Mouse (Mus musculus) forebrain, embryonic 14.5 days (tissue): Measurements from ENCODE around the gene Sytl3. TPM values are rescaled to one million over a fixed set of nuclear protein-coding genes. Genes with fewer than 3 reads are reported as not detected.
A peak's percentile ranks its signal among the peaks of the same experiment; 100 is the strongest.
"Not testable (repeated sequence)": the region's sequence is repeated elsewhere in the genome, so short reads cannot be mapped to it uniquely, and the experiment has no call there.

Experiments used
- ATAC-seq: fragments of 200-750 bp; cut with Nextera tagmentation; 2 replicates; pipeline ENCODE4 v1.8.0; 2017; ENCODE audit warnings: mild to moderate bottlenecking, moderate library complexity
- DNase-seq: peaks from one replicate; pipeline ENCODE4 v3.0.0-alpha.2; 2015; ENCODE audit warnings: low spot score
- H3K27ac ChIP-seq: fragments of 300-500 bp; sonication (generic); 2 replicates; pipeline ENCODE4 v1.5.1; 2014; ENCODE audit warnings: low read depth, mild to moderate bottlenecking, control low read depth, low read length, moderate library complexity
- H3K27me3 ChIP-seq: fragments of 300-500 bp; sonication (generic); replicated peaks from 2 replicates; pipeline ENCODE4 v1.6.1; 2014; ENCODE audit warnings: low read length, control low read depth, mixed read lengths; ENCODE audit not compliant: control insufficient read depth, insufficient read depth
- H3K36me3 ChIP-seq: fragments of 300-500 bp; sonication (generic); 2 replicates; pipeline ENCODE4 v1.6.1; 2014; ENCODE audit warnings: low read length, control low read depth; ENCODE audit not compliant: control insufficient read depth, insufficient read depth
- H3K4me1 ChIP-seq: fragments of 300-500 bp; sonication (generic); 2 replicates; pipeline ENCODE4 v1.6.1; 2014; ENCODE audit warnings: antibody characterized with exemption, low read length, control low read depth; ENCODE audit not compliant: control insufficient read depth, insufficient read depth
- H3K4me2 ChIP-seq: fragments of 300-500 bp; sonication (generic); 2 replicates; pipeline ENCODE4 v1.6.1; 2014; ENCODE audit warnings: mild to moderate bottlenecking, control low read depth, low read length
- H3K4me3 ChIP-seq: fragments of 300-500 bp; sonication (generic); 2 replicates; pipeline ENCODE4 v1.5.1; 2014; ENCODE audit warnings: low read depth, low read length, control low read depth
- H3K9ac ChIP-seq: fragments of 300-500 bp; sonication (generic); 2 replicates; pipeline ENCODE4 v1.6.1; 2014; ENCODE audit warnings: mild to moderate bottlenecking, low read length, control low read depth, moderate library complexity
- H3K9me3 ChIP-seq: fragments of 300-500 bp; sonication (generic); replicated peaks from 2 replicates; pipeline ENCODE4 v1.6.1; 2016; ENCODE audit warnings: low read length, control low read depth, mixed read lengths; ENCODE audit not compliant: control insufficient read depth
- WGBS: fragments of 180-500 bp; shearing (Covaris S2); extraction: QIAGEN DNeasy Blood & Tissue Kit; methylation state at CpG from one replicate; pipeline ENCODE4 v1.1.7; 2014; 5-methylcytosine and 5-hydroxymethylcytosine counted together
- polyA plus RNA-seq: library from polyadenylated mRNA; unstranded; fragments of >200 nt; fragmentation: Nextera tagmentation; extraction: Ambion mirVana; gene quantifications from 2 replicates; pipeline ENCODE4 v1.2.1, GENCODE M21; 2014

The Sytl3 gene
- polyA plus RNA-seq, 1 experiment from 2014 or later, result 0.51 TPM

DNA sequence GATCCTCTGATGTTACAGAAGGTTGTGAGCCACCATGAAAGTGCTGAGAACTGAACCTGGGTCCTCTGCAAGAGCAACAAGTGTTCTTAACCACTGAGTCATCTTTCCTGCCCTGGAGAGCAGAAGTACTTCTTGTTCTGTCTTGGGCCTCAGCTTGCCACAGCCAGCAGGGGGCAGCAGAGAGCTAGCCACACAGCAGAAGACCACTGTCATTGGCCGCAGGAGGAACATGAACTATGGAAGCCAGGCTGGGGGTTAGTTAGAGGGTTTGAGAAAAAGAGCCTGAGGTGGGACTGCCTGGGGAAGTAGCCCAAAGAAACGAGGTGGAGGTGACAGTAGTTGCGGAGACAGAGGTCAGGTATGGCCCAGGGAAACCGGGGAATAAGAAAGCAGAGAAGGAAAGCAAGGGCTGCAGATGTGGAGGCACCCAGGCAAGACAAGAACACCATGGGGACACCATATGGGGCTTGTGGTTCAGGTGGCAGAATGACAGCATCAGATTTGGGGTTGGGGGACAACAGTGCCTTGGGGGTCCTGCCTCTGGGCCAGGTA lies 38.4 kb downstream of the Sytl3 start:
- DNase-seq, result peak; percentile 50
- 69% methylated on average over 2 of the region's 4 CpGs for WGBS
- H3K4me2 ChIP-seq, H3K4me3 ChIP-seq, H3K9me3 ChIP-seq, H3K27me3 ChIP-seq, H3K36me3 ChIP-seq, H3K4me1 ChIP-seq, H3K27ac ChIP-seq, H3K9ac ChIP-seq: not testable (repeated sequence)
- 0 out of 2 replicates have a peak, but pooled peaks have one; percentile 78 for ATAC-seq

DNA sequence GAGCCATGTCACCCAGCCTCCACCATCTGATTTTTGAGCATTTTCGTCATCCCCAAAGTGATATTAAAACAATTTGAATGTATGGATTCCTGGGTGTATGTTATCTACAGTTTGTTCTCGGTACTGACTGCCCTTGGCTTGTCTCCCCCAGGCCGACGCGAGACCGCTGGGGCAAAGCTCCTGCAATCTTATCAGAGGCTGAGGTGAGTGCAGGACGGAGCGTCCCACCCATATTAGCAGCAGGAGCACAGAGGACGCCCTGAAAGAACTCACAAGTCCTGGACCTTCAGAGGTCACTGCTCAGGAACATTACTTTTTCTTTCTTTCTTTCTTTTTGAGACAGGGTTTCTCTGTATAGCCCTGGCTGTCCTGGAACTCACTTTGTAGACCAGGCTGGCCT lies 40.6 kb downstream of the Sytl3 start:
- not testable (repeated sequence) for H3K36me3 ChIP-seq, ATAC-seq, H3K4me2 ChIP-seq, H3K27me3 ChIP-seq, H3K9me3 ChIP-seq, H3K9ac ChIP-seq, H3K4me1 ChIP-seq, H3K27ac ChIP-seq, DNase-seq, H3K4me3 ChIP-seq
- 95% methylated on average over 8 of the region's 9 CpGs for WGBS

DNA sequence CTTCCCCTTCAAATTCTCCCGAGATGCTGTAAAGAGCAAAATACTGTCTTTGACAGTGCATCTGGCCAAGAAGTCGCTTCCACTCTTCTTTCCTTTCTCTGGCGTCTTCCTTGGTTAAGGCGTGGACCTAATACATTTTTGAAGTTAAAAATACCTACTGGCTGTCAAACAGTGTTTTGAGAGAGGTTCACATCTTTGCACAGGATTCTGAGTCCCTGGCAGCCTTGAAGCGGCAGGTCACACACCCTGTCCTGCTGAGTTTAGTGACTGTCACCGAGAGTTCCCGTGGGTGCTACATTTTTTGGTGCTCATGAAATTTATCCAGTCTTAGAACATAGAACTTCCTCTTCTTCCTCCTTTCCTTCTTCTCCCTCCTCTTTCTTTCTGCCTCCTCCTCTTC lies 41.2 kb downstream of the Sytl3 start:
- not testable (repeated sequence) for H3K4me3 ChIP-seq, H3K4me1 ChIP-seq, H3K9me3 ChIP-seq, ATAC-seq, H3K9ac ChIP-seq, H3K4me2 ChIP-seq, H3K36me3 ChIP-seq, H3K27ac ChIP-seq, DNase-seq, H3K27me3 ChIP-seq
- WGBS, result 76% methylated on average over 3 of the region's 7 CpGs

DNA sequence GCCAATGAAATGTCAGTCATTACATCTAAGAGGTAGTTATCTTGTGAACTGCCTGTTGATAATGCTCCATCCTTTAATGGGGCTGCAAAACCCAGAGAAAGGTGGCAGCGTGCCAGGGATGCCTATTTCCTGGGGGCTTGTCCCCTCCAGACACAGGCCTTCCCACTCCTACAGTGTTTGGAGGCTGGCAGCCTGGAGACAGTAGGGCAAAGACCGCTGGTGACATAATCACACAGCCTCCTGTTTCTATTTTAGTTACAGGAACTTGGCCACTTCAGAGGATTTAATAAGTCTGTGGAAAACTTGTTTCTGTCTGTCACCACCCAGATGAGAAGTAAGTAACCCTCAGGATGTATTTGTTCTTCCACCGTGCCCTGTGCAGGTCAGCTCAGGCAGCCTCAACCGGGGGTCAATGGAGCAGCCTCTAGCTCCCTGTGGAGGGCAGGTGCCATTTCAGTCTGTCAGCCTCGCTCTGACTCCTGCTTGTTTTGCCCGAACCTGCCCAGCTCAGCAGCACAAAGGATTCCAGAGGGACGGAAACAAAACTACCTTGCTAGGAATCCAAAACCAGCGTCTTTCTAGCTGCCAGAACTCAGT lies 43.8 kb downstream of the Sytl3 start:
- WGBS, result 39% methylated on average over 2 of the region's 8 CpGs
- ATAC-seq, result peak; percentile 47
- not testable (repeated sequence) for H3K9ac ChIP-seq, H3K4me2 ChIP-seq, H3K4me3 ChIP-seq, H3K27me3 ChIP-seq, H3K9me3 ChIP-seq, H3K4me1 ChIP-seq, H3K27ac ChIP-seq, DNase-seq, H3K36me3 ChIP-seq

DNA sequence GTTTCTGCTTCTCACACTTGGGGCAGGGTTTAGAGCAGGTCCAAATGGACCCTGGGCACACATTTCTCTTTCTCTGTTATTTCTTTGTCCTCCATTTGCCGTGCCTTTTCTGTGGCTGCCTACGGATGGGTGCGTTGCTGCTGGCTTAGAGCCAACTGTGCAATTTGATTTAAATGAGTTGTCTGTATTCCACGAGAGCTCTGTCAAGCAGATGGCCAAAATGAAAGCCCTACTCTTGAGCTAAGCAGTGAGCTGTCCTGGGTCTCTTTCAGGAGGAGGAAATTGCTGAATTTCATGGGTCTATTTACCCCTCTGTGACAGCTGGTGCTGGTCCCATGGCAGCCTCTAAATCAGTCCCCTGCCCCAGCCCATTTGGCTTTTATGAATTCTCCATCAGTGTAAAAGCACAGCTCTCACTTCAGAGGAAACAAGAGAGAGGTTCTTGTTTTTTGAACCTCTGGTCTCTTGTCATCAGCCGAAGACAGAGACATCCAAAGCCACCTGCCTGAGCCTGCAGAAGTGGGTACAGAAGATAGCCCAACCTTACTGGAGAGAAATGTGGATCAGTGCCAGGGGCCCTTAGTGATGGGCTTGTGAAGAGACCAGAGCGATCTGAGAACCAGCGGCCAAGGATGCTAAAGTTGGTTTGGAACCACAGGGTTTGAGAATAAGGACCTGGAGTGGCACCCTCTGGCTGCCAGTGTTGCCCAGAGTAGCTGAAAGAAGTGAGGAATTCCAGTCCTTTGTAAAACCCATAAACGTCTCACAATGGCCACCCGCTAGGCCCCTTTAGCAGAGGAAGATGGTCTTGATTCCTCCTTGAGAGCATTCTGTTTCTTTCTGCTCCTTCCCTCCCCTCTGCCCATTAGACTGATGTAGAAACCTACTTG lies 44.7 kb downstream of the Sytl3 start:
- H3K27me3 ChIP-seq, H3K4me1 ChIP-seq, H3K9ac ChIP-seq, H3K4me2 ChIP-seq, H3K4me3 ChIP-seq, H3K9me3 ChIP-seq, H3K36me3 ChIP-seq: not testable (repeated sequence)
- H3K27ac ChIP-seq, result peak overlapping the region; percentile 58
- DNase-seq, result peak; percentile 79
- 2% methylated on average over 4 of the region's 9 CpGs for WGBS
- peak; percentile 95 for ATAC-seq

DNA sequence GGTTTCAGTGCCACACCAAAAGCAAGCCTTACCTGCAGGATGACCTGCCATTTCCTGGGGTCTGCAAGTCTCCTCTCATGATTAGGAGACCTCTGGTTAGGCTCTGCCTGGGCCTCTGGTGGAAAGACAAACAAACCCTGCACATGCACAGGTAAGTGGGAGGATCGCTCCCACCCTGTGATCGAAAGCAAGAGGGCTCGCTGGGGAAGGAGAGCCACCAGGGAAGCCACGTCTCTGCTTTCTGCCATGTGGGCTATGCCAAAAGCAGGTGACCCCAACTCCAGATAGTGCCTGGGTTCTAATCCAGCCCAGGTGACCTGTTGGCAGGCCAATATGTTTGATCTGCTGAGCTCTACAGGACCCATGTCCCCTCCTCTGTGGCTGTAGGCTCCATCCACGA lies 47.6 kb downstream of the Sytl3 start:
- not testable (repeated sequence) for DNase-seq, H3K4me2 ChIP-seq, ATAC-seq, H3K9me3 ChIP-seq, H3K36me3 ChIP-seq, H3K9ac ChIP-seq, H3K27ac ChIP-seq, H3K4me3 ChIP-seq, H3K27me3 ChIP-seq, H3K4me1 ChIP-seq
- WGBS, result 91% methylated on average over 5 of the region's 5 CpGs

DNA sequence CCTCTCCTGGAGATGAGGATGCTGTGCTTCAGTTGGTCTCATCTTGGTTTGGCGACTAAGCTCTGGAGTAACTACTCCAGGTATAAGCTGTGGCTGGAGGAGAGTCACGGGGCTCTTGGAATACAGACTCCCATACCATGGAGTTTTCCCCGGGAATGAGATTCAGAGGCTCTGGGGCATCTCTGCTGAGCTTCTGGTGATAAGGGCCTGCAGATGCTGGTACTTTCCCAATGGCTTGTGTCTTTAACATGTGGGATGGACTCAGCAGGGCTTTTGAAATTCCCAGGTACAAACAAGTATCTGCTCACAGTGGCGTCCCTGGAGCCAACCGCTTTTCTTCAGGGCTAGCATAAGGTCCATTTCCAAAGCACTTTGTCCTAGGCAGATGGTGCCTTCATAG lies 48.5 kb downstream of the Sytl3 start:
- H3K4me3 ChIP-seq, DNase-seq, H3K9ac ChIP-seq, H3K4me1 ChIP-seq, H3K9me3 ChIP-seq, H3K4me2 ChIP-seq, ATAC-seq, H3K27ac ChIP-seq, H3K36me3 ChIP-seq, H3K27me3 ChIP-seq: not testable (repeated sequence)
- WGBS, result 92% methylated on average over 5 of the region's 5 CpGs

DNA sequence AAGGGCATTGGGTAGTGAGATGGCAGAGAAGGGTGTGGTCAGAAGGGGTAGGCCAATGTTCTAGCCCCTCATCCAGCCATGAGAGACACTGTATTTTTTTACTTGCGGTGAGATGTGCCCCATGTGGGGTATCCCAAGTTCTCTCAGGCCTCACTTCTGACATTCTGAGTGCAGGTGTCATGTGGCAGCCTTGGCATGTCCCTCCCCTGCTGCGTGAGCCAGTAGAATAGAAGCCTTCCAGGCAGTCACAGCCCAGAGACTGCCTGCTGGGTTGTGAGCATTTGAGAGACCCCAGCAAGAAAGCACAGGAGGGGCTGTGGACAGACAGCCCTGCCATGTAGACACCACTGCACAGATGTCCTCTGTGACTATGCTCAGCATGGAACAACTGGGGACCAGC lies 49.3 kb downstream of the Sytl3 start:
- H3K9ac ChIP-seq, DNase-seq, H3K4me3 ChIP-seq, H3K4me2 ChIP-seq, ATAC-seq, H3K27me3 ChIP-seq, H3K4me1 ChIP-seq, H3K36me3 ChIP-seq, H3K27ac ChIP-seq, H3K9me3 ChIP-seq: not testable (repeated sequence)
- 82% methylated on average over 2 of the region's 2 CpGs for WGBS

DNA sequence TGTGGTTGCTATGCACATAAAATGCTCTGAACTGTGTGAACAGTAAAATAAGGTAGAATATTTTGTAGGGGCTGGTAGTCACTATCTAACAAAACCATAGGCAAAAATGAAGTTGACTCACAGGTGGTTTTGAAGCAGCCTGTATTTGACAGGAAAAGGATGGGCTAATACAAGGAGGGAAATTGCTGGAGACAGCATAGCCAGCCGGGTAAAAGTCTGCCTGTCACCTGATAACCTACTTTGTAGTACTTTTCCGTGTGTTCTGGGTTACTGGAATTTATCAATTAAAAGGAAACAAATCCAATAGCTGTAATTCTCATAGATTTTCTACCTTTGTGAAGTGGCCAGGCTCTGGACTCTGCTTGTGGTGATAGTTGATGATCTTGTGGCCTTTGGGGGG lies 54.6 kb downstream of the Sytl3 start:
- not testable (repeated sequence) for H3K4me2 ChIP-seq, H3K4me1 ChIP-seq, H3K27ac ChIP-seq, H3K27me3 ChIP-seq, H3K4me3 ChIP-seq, H3K9ac ChIP-seq, DNase-seq, H3K36me3 ChIP-seq, ATAC-seq, H3K9me3 ChIP-seq
- WGBS, result 80% methylated on average over 2 of the region's 2 CpGs
